Mouse (Mus musculus) kidney, adult 9 months (tissue): Measurements from ENCODE around the gene Apoa2.

ENCODE experiments used
- DNase-seq: peaks from one replicate; pipeline ENCODE4 v3.0.0; 2022

The Apoa2 gene

GRCm38 (mm10) chr1:171262594-171263130, 37.8 kb downstream of the Apoa2 start:
- peak; percentile 67 for DNase-seq

- peak; percentile 61 for DNase-seq
These were observed 38.3 kb downstream of the Apoa2 start for GRCm38 (mm10) chr1:171263185-171263611.

GRCm38 (mm10) chr1:171263666-171264461, 39.0 kb downstream of the Apoa2 start:
- no peak for DNase-seq

GRCm38 (mm10) chr1:171265971-171266744, 41.3 kb downstream of the Apoa2 start:
- DNase-seq = no peak

GRCm38 (mm10) chr1:171268341-171268740, 43.5 kb downstream of the Apoa2 start:
- DNase-seq = no peak

GRCm38 (mm10) chr1:171269848-171270572, 45.2 kb downstream of the Apoa2 start, which contains the start of gene B4galt3:
TSS of gene B4galt3 (plus strand) at chr1:171270328.
- DNase-seq = peak; percentile 97

- DNase-seq = peak; percentile 77
These were observed 45.7 kb downstream of the Apoa2 start for GRCm38 (mm10) chr1:171270573-171270900.

GRCm38 (mm10) chr1:171271196-171271595, 46.3 kb downstream of the Apoa2 start:
- no peak for DNase-seq

GRCm38 (mm10) chr1:171271622-171272021, 46.8 kb downstream of the Apoa2 start:
- no peak for DNase-seq

- DNase-seq = no peak
These were observed 47.2 kb downstream of the Apoa2 start for GRCm38 (mm10) chr1:171272086-171272485.

GRCm38 (mm10) chr1:171274171-171274570, 49.3 kb downstream of the Apoa2 start:
- no peak for DNase-seq

GRCm38 (mm10) chr1:171275144-171275734, 50.4 kb downstream of the Apoa2 start:
- DNase-seq = no peak
